Mouse (Mus musculus): Measurements from ENCODE around the gene Klhl3. TPM values are rescaled to one million over a fixed set of nuclear protein-coding genes. Genes with fewer than 3 reads are reported as not detected.

Gene Klhl3
- polyA plus RNA-seq, 1 experiment, result 2.0 TPM

DNA sequence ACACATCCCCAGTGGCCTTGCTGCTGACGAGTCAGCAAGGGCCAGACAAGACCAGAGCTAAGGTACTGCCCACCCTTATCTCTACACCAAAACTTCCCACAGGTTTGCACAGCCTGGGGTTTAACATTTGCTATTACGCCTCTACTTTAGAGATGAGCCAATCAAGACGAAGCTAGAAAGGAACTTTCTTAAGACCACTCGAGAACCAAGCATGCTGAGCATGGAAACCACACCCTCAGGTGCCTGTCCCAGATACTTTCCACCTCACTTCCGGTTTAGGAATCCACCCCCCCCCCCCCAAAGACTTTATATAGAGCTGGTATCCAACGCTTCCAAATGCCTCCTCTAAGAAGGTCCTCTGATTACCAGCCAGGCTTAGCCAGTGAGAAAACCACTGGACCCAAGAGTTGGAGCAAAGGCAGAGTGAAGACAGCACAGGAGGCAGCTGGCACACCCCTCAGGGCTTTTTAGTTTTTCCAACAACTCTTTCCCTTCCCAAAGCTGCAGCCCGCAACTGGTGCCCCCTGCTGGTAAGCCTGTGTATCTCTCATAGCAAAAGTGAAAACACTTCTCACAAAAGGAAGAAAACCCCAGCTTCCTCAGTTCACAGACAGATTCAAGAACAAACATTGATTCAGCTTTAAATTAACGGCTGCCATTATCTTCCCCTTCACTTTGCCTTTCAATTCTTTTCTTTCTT, 4.1 kb upstream of the Klhl3 start:
- H3K27me3 ChIP-seq (ENCODE audit: control insufficient read depth, insufficient read depth, low read length), result no peaks in the 10 kb centered on the region
- TF ChIP-seq CTCF (IDR thresholded peaks at IDR 0.05; ENCODE audit: borderline replicate concordance, control insufficient read depth, extremely low read depth, insufficient read depth, low read length, poor library complexity), result peak; percentile 68; the same call in 1 of the 2 replicates
- TF ChIP-seq POLR2A (IDR thresholded peaks at IDR 0.05; ENCODE audit: control insufficient read depth, extremely low read depth, insufficient read depth, low read length, poor library complexity), result no peak
- peaks cover 24% of the 10 kb centered on the region for H3K4me1 ChIP-seq (replicated peaks; ENCODE audit: control insufficient read depth, insufficient read depth, low read length)
- H3K4me3 ChIP-seq (ENCODE audit: control insufficient read depth, insufficient read depth, low read length), result no peak overlapping the region
- H3K27ac ChIP-seq (ENCODE audit: control insufficient read depth, insufficient read depth, low read length), result no peak overlapping the region
- WGBS, result 44% methylated on average over 8 of the region's 8 CpGs
- DNase-seq, result peak; percentile 80
- no peaks in the 10 kb centered on the region for H3K36me3 ChIP-seq (ENCODE audit: control insufficient read depth, insufficient read depth, low read length)

DNA sequence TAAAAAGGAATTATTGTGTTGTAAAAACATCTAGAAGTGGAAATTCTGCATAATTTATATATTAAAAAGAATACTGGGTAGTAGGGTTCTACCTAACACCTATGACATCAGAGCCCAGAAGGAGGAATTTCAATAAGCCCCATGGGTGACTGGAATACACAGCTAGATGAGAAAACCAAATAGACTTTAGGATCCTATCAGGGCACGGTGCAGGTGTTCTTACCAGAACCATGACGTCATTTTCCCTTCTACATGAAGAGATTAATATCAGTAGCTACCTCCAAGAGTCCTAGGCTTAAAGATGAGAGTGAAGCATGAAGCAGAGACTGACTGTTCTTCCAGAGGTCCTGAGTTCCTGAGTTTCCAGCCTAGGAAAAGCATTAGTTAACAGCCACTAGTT, 3.4 kb upstream of the Klhl3 start:
- TF ChIP-seq CTCF (IDR thresholded peaks at IDR 0.05; ENCODE audit: borderline replicate concordance, control insufficient read depth, extremely low read depth, insufficient read depth, low read length, poor library complexity) (no peak), POLR2A (IDR thresholded peaks at IDR 0.05; ENCODE audit: control insufficient read depth, extremely low read depth, insufficient read depth, low read length, poor library complexity) (no peak)
- DNase-seq, result no peak
- H3K27me3 ChIP-seq (ENCODE audit: control insufficient read depth, insufficient read depth, low read length), result no peaks in the 10 kb centered on the region
- no peak overlapping the region for H3K27ac ChIP-seq (ENCODE audit: control insufficient read depth, insufficient read depth, low read length)
- no peak overlapping the region for H3K4me3 ChIP-seq (ENCODE audit: control insufficient read depth, insufficient read depth, low read length)
- no peaks in the 10 kb centered on the region for H3K36me3 ChIP-seq (ENCODE audit: control insufficient read depth, insufficient read depth, low read length)
- peaks cover 29% of the 10 kb centered on the region for H3K4me1 ChIP-seq (replicated peaks; ENCODE audit: control insufficient read depth, insufficient read depth, low read length)
- WGBS, result 4% methylated on average over 2 of the region's 2 CpGs

DNA sequence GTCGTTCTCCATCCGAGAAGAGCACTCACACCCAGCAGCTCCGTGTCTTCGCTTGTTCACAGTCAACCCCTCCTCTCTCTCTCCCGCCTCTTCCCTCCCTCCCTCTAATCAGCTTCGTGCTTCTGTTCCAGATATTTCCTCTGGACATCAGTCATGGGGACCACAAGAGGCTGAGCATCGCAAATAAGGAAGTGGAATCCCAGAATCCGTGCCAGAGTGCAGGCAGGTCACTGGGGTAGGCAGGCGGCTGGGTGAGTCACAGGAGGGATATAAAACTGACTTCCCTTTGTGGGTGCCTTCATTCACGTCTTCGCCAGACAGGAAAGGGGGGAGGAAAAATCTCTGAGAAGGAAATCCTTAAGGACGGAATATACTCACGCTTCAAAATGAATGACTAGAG, 1.8 kb upstream of the Klhl3 start:
- Histone ChIP-seq H3K27me3 (ENCODE audit: control insufficient read depth, insufficient read depth, low read length) (no peaks in the 10 kb centered on the region), H3K27ac (ENCODE audit: control insufficient read depth, insufficient read depth, low read length) (no peak overlapping the region), H3K4me3 (ENCODE audit: control insufficient read depth, insufficient read depth, low read length) (no peak overlapping the region), H3K36me3 (ENCODE audit: control insufficient read depth, insufficient read depth, low read length) (no peaks in the 10 kb centered on the region), H3K4me1 (replicated peaks; ENCODE audit: control insufficient read depth, insufficient read depth, low read length) (peaks cover 29% of the 10 kb centered on the region)
- TF ChIP-seq POLR2A (IDR thresholded peaks at IDR 0.05; ENCODE audit: control insufficient read depth, extremely low read depth, insufficient read depth, low read length, poor library complexity) (no peak), CTCF (IDR thresholded peaks at IDR 0.05; ENCODE audit: borderline replicate concordance, control insufficient read depth, extremely low read depth, insufficient read depth, low read length, poor library complexity) (no peak)
- no peak for DNase-seq
- WGBS, result 23% methylated on average over 13 of the region's 13 CpGs

DNA sequence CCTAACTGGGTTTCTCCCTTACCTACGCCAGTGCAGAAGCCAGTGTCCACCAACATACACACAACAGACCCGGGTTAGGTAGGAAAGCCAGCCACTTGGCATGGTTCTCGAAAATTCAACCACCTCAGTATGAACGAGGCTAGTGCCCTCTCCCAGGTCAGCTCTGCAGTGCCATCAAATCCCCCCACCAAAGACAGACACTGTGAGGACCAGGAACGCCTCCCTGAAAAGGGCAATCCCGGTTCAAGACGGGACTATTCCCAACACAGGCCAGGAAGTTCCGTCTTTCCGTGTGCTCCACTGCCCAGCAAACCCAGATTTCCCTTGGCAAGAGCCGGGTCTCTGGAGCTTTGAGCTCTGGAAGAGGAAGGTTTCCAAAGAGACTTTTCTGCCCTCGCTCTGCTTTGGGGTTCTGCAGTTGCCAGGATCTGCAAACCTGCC, 771 bp downstream of the Klhl3 start:
- H3K27me3 ChIP-seq (ENCODE audit: control insufficient read depth, insufficient read depth, low read length), result no peaks in the 10 kb centered on the region

DNA sequence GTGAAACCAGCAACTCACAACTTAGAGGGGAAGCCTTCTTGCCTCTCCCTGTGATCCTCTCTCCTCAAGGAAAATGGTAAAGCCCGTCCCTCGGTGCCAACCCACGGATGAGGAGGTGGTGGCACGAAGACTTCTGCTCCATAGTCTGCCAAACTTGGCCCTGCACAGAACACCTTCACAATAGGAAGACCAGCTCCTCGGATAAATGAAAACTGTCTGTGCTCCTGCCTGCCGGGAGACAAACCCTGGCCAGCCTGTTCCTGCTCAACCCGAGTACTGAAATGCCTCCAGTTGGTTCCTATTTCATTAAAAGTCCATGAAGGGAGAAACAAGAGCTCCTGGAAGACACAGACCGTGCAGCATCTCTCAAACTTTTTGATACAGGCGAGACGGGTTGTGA, 1.2 kb downstream of the Klhl3 start:
- Histone ChIP-seq H3K36me3 (ENCODE audit: control insufficient read depth, insufficient read depth, low read length) (no peaks in the 10 kb centered on the region), H3K4me1 (replicated peaks; ENCODE audit: control insufficient read depth, insufficient read depth, low read length) (peaks cover 25% of the 10 kb centered on the region), H3K27me3 (ENCODE audit: control insufficient read depth, insufficient read depth, low read length) (no peaks in the 10 kb centered on the region), H3K27ac (ENCODE audit: control insufficient read depth, insufficient read depth, low read length) (no peak overlapping the region), H3K4me3 (ENCODE audit: control insufficient read depth, insufficient read depth, low read length) (peak overlapping the region; percentile 54; the same call in 1 of the 2 replicates)
- WGBS, result 59% methylated on average over 10 of the region's 10 CpGs
- TF ChIP-seq CTCF (IDR thresholded peaks at IDR 0.05; ENCODE audit: borderline replicate concordance, control insufficient read depth, extremely low read depth, insufficient read depth, low read length, poor library complexity) (no peak), POLR2A (IDR thresholded peaks at IDR 0.05; ENCODE audit: control insufficient read depth, extremely low read depth, insufficient read depth, low read length, poor library complexity) (no peak)
- no peak for DNase-seq

More for the DNA sequence above, 771 bp downstream of the Klhl3 start:
- Histone ChIP-seq H3K4me1 (replicated peaks; ENCODE audit: control insufficient read depth, insufficient read depth, low read length) (peaks cover 29% of the 10 kb centered on the region), H3K27ac (ENCODE audit: control insufficient read depth, insufficient read depth, low read length) (peak overlapping the region; percentile 46), H3K36me3 (ENCODE audit: control insufficient read depth, insufficient read depth, low read length) (no peaks in the 10 kb centered on the region), H3K4me3 (ENCODE audit: control insufficient read depth, insufficient read depth, low read length) (peak overlapping the region; percentile 54)
- no peak for TF ChIP-seq CTCF (IDR thresholded peaks at IDR 0.05; ENCODE audit: borderline replicate concordance, control insufficient read depth, extremely low read depth, insufficient read depth, low read length, poor library complexity)
- no peak for TF ChIP-seq POLR2A (IDR thresholded peaks at IDR 0.05; ENCODE audit: control insufficient read depth, extremely low read depth, insufficient read depth, low read length, poor library complexity)
- no peak for DNase-seq
- 10% methylated on average over 11 of the region's 11 CpGs for WGBS

DNA sequence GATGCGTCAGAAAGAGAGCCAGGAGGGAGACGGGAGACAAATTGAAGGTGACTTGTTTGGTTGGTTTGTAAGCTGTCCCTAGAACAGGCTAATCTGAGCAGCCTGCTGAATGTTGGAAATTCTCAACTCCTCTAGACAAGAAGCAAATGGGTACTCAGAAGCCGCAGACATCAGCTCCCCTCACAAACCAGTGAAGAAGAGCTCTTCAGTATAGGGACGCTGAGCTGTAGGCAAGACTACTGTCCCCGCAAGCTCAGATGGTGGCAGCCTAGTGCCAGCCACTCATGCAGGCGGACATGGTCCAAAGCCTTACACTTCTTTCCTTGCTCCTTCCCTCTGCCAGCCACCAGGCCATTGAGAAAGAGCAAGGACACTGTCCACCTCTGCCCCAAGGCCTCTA, 2.1 kb downstream of the Klhl3 start:
- Histone ChIP-seq H3K4me1 (replicated peaks; ENCODE audit: control insufficient read depth, insufficient read depth, low read length) (peaks cover 23% of the 10 kb centered on the region), H3K36me3 (ENCODE audit: control insufficient read depth, insufficient read depth, low read length) (no peaks in the 10 kb centered on the region), H3K27me3 (ENCODE audit: control insufficient read depth, insufficient read depth, low read length) (no peaks in the 10 kb centered on the region), H3K27ac (ENCODE audit: control insufficient read depth, insufficient read depth, low read length) (no peak overlapping the region), H3K4me3 (ENCODE audit: control insufficient read depth, insufficient read depth, low read length) (no peak overlapping the region)
- DNase-seq, result no peak
- TF ChIP-seq POLR2A (IDR thresholded peaks at IDR 0.05; ENCODE audit: control insufficient read depth, extremely low read depth, insufficient read depth, low read length, poor library complexity) (no peak), CTCF (IDR thresholded peaks at IDR 0.05; ENCODE audit: borderline replicate concordance, control insufficient read depth, extremely low read depth, insufficient read depth, low read length, poor library complexity) (no peak)
- WGBS, result 97% methylated on average over 6 of the region's 6 CpGs
